Mouse (Mus musculus) adrenal gland, adult 8-10 months (tissue): ENCODE measurements around the gene Usp29. TPM values are rescaled to one million over a fixed set of nuclear protein-coding genes. Genes with fewer than 3 reads are reported as not detected.
A peak's percentile ranks its signal among the peaks of the same experiment; 100 is the strongest.
"Not testable (repeated sequence)": the region's sequence is repeated elsewhere in the genome, so short reads cannot be mapped to it uniquely, and the experiment has no call there.

ENCODE experiments used
- DNase-seq: peaks from one replicate; pipeline ENCODE4 v3.0.0; 2022
- total RNA-seq, 4 experiments: library from RNA; stranded (reverse); gene quantifications; 2 replicates each; pipeline ENCODE4 v1.2.4; 2022

Gene Usp29
- total RNA-seq, 4 experiments from 2014 or later = 1.6 to 2.0 (median 1.8) TPM

- no peak for DNase-seq
Observed at GRCm38 (mm10) chr7:6765240-6765639, 34.9 kb downstream of the Usp29 start.

- peak; percentile 2 for DNase-seq
Observed at GRCm38 (mm10) chr7:6770286-6770685, 39.9 kb downstream of the Usp29 start.

GRCm38 (mm10) chr7:6773865-6774413, 43.6 kb downstream of the Usp29 start:
- not testable (repeated sequence) for DNase-seq

GRCm38 (mm10) chr7:6776314-6777059, 46.1 kb downstream of the Usp29 start:
- DNase-seq = no peak

GRCm38 (mm10) chr7:6777107-6777506, 46.7 kb downstream of the Usp29 start:
- no peak for DNase-seq

- DNase-seq = no peak
Observed at GRCm38 (mm10) chr7:6777689-6778088, 47.3 kb downstream of the Usp29 start.

- no peak for DNase-seq
Observed at GRCm38 (mm10) chr7:6779172-6779571, 48.8 kb downstream of the Usp29 start.

- DNase-seq = no peak
Observed at GRCm38 (mm10) chr7:6781541-6781940, 51.2 kb downstream of the Usp29 start.

- DNase-seq = no peak
Observed at GRCm38 (mm10) chr7:6784340-6785073, 54.1 kb downstream of the Usp29 start.

- DNase-seq = no peak
Observed at GRCm38 (mm10) chr7:6787000-6787399, 56.6 kb downstream of the Usp29 start.

GRCm38 (mm10) chr7:6788101-6788500, 57.7 kb downstream of the Usp29 start:
- DNase-seq = no peak

- DNase-seq = no peak
Observed at GRCm38 (mm10) chr7:6791286-6792065, 61.1 kb downstream of the Usp29 start.

GRCm38 (mm10) chr7:6793240-6793639, 62.9 kb downstream of the Usp29 start:
- no peak for DNase-seq

GRCm38 (mm10) chr7:6793811-6794210, 63.4 kb downstream of the Usp29 start:
- DNase-seq = no peak

- no peak for DNase-seq
Observed at GRCm38 (mm10) chr7:6797408-6797807, 67.0 kb downstream of the Usp29 start.

GRCm38 (mm10) chr7:6799105-6799805, 68.9 kb downstream of the Usp29 start:
- no peak for DNase-seq

GRCm38 (mm10) chr7:6800586-6801441, 70.4 kb downstream of the Usp29 start:
- DNase-seq = no peak

- no peak for DNase-seq
Observed at GRCm38 (mm10) chr7:6801642-6802041, 71.3 kb downstream of the Usp29 start.

- no peak for DNase-seq
Observed at GRCm38 (mm10) chr7:6810556-6810955, 80.2 kb downstream of the Usp29 start.

GRCm38 (mm10) chr7:6814971-6815370, 84.6 kb downstream of the Usp29 start:
- DNase-seq = no peak

GRCm38 (mm10) chr7:6816706-6817376, 86.5 kb downstream of the Usp29 start:
- no peak for DNase-seq
